Mouse (Mus musculus) spleen, embryonic (tissue): Measurements from ENCODE around the gene Vmn2r62.
"Not testable (repeated sequence)": the region's sequence is repeated elsewhere in the genome, so short reads cannot be mapped to it uniquely, and the experiment has no call there.

ENCODE experiments used
- CTCF ChIA-PET: fragments of 350-600 bp; sonication (Branson Sonifier 250); formaldehyde crosslinking; loops from one replicate; lab custom pipeline; 2022; lab: Charles Lee

The Vmn2r62 gene

DNA sequence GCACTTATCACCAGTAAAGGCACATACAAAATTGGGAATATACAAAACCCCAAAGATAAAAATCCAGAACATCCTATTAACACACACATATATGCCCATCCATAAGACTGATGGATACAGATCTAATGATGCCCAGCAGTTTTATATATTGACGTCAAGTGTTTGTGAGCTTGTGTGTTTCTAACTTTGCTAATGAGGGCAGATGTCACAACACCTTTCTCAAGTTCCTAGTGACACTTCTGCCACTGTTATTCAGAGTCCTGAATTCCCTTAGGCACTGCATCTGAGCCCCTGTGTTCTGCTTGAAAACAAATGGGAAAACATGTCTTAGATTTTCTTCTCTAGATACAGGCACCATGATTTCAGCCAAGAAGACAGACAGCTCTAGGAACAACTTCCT, at the start of gene Vmn2r62:
TSS of gene Vmn2r62 (minus strand) at position 101 of the 400 bp plus-strand sequence.
- CTCF ChIA-PET = not testable (repeated sequence)

DNA sequence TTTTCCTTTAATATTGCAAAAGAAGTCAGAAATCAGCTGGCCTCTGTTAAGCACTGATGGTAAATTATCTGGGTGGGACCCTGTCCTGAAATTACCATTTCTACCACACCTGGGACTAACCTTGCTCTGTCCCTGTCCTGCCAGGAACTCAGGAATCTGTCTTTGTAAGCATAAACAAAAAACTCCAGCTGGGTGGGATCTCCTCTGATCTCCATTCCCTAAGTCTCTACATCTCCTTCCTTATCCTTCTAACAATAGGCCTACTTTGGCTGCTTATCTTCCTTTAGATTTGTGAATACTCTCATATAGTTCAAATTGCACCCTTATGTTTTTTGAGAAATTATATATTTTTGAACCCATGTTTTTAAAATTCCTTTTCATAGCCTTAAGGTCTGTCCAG, 45.0 kb upstream of the Vmn2r62 start:
- CTCF ChIA-PET = not testable (repeated sequence)

DNA sequence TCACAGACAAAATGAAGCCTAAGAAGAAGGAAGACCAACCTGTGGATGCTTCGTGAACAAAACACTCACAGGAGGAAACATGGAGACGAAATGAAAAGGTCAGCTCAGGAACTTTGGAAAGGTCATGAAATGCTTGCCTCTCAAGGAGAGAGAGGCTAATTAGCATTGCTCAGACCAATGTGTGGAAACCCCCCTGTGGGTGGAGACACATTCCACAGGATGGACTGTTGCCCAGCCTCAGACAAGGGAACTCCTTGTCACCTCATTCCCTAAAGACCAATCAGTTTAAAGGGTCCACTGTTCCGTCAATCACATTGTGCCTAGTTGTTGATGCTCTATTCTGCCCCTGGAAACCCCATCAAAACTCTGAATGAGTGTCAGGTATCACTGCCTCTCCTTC, 38.9 kb upstream of the Vmn2r62 start:
- CTCF ChIA-PET = no interaction called here

DNA sequence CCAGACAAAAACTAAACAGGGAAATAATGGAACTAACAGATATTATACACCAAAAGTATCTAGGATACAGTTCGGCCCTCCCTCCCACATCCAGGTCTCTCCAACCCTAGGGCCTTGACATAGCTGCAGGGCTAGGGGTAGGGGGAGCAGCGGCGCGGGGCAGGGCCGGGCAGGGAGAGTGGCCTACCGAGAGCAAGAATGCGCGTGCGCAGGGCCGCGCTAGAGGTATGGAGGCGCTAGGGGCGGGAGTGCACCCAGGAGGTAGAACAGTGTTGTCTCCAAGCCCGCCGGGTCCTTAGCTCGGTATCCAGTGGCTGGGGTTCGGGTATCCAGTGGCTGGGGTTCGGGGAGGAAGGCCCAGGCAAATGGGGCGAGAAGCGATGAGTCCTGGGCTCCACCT, 43.5 kb downstream of the Vmn2r62 start:
- CTCF ChIA-PET = no interaction called here

DNA sequence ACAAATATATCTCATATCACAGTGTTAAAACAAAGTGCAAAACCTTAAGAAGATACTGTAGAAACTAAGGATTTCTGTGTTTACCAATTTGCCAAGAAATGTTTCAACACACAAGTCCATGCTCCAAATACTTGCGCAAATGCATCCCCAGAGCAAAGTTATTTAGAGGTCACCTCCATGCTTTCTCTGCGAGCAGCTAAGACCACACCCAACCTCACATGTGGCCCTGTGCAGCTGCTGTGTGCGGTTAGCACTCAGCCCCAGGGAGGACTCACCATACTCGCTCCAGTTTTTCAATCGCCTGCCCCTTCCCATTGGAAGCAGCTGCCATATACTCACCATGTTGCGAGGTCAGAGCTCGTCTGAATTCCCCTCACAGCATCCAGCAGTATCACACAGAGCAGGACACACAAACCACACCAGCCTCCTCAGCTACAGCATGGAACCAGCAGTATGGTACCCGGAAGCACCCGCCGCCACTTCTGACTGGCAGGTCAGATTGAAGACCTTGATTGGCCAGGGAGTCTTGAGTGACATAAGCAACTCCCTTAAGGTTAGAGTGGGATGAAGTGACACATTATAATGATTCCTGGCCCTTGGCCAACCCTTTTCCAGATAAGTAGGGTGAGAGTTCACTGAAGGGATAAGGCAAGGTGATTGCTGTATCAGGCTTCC, 54.7 kb downstream of the Vmn2r62 start:
- CTCF ChIA-PET = no interaction called here

DNA sequence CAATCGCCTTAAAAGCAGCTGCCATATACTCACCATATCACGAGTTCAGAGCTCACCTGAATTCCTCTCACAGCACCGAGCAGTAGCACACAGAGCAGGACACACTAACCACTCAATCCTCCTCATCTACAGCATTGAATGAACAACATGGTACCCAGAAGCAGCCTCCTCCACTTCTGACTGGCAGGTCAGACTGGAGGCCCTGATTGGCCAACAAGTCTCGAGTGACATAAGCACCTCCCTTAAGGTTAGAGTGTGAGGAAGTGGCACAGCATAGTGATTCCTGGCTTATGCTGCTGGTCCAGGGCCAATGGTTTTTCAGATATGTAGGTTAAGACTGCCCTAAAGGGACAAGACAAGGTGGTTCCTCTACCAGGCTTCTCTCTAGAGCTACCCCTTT, 66.4 kb downstream of the Vmn2r62 start, which contains the start of gene Gm17067:
TSS of gene Gm17067 (minus strand) at position 101 of the 400 bp plus-strand sequence.
- CTCF ChIA-PET = not testable (repeated sequence)
